Mouse (Mus musculus) adrenal gland, adult 8-10 months (tissue): ENCODE data around the gene Klf8. TPM values are rescaled to one million over a fixed set of nuclear protein-coding genes. Genes with fewer than 3 reads are reported as not detected.
"Not testable (repeated sequence)": the region's sequence is repeated elsewhere in the genome, so short reads cannot be mapped to it uniquely, and the experiment has no call there.

Experiments used
- DNase-seq: peaks from one replicate; pipeline ENCODE4 v3.0.0; 2022
- total RNA-seq, 4 experiments: library from RNA; stranded (reverse); gene quantifications; 2 replicates each; pipeline ENCODE4 v1.2.4; 2022

Klf8 gene
- total RNA-seq = 1 to 10 TPM in 1 of 4 experiments, under 1 TPM in 3; 0.56 to 1.3 (median 0.60) TPM

DNA sequence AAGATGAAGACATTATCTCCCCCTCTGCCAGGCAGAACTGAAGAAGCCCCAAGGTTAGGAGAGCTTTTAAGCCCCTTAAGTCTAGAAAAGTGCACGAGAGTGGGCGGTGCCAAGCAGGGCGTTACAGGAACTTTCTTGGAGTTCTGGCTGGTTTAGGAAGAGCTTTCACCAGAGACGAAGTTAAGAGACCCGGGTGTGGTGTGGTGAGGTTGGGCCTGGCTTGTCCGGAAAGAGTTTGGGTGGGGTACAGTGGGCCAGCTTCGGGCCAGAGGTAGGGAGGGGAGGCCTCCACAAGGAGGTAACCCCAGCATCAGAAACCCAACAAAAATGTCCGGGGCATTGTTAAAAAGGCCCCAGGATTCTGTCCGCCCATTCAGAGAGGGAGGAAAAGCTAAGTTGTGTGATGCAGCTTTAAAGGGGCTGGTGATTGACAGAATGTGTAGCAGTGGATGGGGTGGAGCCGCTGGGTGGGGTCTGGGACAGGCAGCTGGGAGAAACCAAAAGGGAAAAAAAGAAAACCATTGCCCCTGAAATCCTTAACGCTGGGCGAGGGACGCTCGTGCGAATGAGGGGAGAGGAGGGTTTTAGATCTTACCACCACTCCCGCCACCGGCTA lies at the start of gene Klf8:
Klf8 (plus strand) TSS at position 163 of the 616 bp plus-strand sequence.
- DNase-seq = no peak

- not testable (repeated sequence) for DNase-seq
Measured at GRCm38 (mm10) chrX:153199185-153199584, 38.1 kb upstream of the Klf8 start.

DNA sequence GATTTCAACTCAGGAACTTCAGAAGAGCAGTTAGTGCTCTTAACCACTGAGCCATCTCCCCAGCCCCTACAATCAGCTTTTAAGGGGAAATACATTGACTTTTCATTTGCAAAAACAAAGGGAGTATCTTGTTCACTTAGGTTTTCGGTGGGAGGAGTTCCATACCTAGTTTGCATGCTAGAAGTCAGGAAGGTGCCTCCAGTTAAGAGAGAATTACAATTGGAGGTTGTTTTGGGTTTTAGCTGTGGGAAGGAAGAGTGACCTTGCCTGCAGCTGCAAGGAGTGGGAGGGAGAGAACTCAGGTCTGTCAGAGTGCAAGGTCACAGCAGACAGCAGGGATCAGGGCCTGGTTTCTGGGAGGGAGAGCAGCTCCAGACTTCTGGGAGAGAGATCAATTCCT lies 26.2 kb upstream of the Klf8 start:
- no peak for DNase-seq

DNA sequence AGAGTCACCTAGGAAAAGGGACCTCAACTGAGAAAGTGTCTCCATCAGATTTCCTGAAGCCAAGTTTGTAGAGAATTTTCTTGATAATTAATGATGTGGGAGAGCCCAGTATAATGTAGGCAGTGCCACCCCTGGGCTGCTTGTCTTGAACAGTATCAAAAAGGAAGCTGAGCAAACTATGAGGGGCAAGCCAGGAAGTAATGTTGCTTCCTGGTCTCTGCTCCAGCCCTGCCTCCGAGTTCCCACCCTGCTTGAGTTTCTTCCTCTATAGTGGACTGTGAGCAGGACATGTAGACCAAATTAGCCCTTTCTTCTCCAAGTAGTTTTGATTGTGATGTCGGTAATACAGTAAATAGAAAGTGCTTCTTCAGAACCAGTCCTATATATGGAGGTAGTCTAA lies 6.0 kb upstream of the Klf8 start:
- DNase-seq = no peak

GRCm38 (mm10) chrX:153233255-153233654 lies 4.0 kb upstream of the Klf8 start:
- no peak for DNase-seq

DNA sequence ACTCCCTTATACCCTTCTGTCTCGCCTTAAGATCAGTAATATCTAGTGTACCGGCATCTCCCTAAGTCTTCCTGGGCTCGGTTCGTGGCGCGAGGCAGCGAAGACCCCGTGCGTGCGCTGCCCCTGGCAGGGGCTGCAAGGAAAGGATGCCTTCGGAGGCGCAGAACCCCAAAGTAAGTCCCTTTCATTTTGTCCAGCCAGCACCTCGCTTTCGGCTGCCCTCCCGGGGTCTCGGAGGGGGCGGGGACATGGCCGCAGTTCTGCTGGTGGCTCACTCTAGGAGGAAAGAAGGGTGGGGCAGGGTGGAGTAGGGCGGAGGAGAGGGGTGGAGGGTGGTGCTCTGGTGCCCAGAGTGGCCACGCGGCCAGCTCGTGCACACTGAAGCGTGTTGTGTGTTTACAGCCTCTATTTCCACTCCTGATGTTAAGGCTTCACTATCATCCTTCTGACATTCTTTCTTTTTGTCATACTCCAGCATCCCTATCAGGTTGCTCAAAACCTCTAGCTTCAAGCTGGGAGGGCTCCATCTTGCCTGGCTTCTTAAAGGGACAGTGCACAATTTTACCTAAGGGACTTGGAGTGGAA lies 746 bp downstream of the Klf8 start:
- no peak for DNase-seq

- DNase-seq = no peak
Measured at GRCm38 (mm10) chrX:153254256-153254655, 17.0 kb downstream of the Klf8 start.

- no peak for DNase-seq
Measured at GRCm38 (mm10) chrX:153255504-153255903, 18.2 kb downstream of the Klf8 start.

DNA sequence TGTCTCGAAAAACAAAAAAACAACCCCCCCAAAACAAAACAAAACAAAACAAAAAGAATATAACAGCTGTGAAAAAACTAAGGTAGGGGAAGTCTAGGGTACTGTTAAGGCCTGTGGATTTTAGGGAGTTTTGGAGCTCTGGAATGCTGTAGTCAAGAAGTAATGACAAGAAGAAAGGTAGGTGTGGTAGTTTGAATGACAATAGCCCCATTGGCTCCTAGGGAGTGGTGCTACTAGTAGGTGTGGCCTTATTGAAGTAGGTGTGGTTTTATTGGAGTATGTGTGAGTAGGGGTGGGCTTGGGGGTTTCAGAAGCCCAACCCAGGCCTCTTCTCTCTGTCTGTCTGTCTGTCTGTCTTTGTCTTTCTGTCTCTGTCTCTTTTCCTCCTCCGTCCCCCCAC lies 44.9 kb downstream of the Klf8 start:
- DNase-seq = no peak

GRCm38 (mm10) chrX:153311356-153311755 lies 74.1 kb downstream of the Klf8 start:
- DNase-seq = no peak

DNA sequence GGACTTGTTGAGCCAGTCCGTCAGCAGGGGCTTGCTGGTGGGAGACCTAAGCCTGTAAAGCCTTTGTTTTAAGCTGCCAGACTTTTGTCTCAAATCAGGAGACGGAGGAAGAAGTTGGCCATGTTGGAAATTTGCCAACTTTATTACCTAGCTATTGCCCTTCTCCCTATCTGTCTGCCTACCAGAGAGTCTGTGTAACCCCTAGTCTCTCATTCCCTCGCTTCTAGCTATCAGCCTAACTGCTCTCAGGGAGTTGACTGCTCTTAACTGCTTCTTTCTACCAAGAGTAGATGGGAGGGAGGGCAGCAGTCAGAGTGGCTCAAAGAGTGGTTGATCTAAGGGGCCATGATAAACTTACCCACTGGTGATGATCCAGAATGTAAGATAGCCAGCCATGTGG lies 85.8 kb downstream of the Klf8 start:
- DNase-seq = no peak

- DNase-seq = not testable (repeated sequence)
Measured at GRCm38 (mm10) chrX:153334140-153334539, 96.9 kb downstream of the Klf8 start.

GRCm38 (mm10) chrX:153359331-153360215 lies 122.3 kb downstream of the Klf8 start:
- no peak for DNase-seq

DNA sequence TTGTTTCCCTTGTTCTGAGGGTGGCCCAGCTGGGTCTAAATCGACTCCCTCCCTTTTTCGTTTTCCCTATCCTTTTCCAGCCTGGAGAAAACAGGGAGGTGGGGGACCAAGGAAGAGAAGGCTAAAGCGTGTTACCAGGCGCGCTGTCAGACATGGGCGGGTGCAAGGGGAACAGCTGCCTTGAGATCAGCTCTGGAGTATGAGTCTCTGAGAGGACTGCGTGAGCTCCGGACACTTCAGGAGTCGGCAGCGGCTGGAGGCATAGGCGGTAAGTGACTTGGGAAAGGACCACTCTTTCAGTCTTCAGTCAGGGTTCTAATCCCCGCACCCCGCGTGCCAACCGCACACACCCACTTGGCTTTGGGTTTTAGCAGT lies 122.9 kb downstream of the Klf8 start:
- no peak for DNase-seq

GRCm38 (mm10) chrX:153360666-153361269 lies 123.5 kb downstream of the Klf8 start:
- no peak for DNase-seq

- DNase-seq = no peak
Measured at GRCm38 (mm10) chrX:153366754-153367153, 129.5 kb downstream of the Klf8 start.

GRCm38 (mm10) chrX:153369780-153370179 lies 132.5 kb downstream of the Klf8 start:
- no peak for DNase-seq

DNA sequence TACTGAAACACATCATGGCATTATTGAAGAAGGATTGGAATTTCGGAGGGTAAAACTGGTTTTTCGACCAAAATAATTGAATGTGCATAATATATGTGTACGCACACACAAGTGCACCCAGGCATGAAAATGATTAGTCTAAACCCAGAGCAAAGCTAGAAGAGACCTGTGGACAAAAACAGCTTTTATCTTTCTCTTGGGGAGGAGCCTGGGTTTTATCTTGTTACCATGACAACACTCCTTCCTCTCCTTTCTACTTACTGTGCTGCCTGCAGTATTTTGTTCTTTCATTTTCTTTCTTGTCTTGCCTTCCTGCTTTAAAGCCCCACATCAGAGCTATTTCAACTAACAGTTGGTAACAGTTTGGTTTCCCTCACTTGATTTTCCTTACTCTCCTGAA lies 137.8 kb downstream of the Klf8 start:
- no peak for DNase-seq

DNA sequence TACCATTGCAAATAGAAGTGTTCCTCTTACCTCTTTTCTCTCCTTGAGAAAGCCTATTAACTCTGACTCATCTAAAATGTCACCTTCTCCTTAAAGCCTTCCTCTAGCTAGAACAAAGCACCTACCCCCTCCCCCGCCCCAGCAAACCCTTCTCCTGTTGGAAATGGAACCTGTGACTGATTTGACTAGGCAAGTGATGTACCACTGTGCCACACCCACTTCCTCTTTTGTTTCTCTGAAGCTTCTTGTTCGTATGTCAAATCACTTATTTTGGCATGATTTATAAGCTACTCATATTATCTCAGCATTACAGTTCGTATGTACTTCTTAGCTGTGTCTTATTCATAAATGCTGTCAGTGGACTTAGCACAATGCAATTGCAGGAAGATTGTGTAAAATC lies 144.5 kb downstream of the Klf8 start:
- no peak for DNase-seq

- DNase-seq = no peak
Measured at GRCm38 (mm10) chrX:153389291-153389690, 152.0 kb downstream of the Klf8 start.

DNA sequence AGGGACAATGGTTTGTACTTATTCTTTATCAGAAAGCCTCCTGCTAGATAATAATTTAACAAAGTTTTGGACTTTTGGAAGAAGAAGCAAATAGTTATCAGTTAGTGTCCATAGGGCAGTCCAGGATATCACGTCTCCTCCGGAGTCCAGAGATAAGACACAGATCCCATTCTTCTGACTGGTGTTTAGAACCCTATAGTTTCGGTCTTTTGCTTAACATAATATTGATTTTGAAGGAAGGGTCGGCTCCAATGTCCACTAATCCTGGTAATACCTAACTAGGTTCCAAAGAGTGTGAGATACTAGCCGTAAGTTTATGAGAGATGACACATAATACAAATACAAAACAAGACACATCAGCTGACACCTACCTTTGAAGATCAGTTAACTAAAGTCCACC lies 179.8 kb downstream of the Klf8 start:
- no peak for DNase-seq

GRCm38 (mm10) chrX:153433659-153434293 lies 196.5 kb downstream of the Klf8 start:
- no peak for DNase-seq

DNA sequence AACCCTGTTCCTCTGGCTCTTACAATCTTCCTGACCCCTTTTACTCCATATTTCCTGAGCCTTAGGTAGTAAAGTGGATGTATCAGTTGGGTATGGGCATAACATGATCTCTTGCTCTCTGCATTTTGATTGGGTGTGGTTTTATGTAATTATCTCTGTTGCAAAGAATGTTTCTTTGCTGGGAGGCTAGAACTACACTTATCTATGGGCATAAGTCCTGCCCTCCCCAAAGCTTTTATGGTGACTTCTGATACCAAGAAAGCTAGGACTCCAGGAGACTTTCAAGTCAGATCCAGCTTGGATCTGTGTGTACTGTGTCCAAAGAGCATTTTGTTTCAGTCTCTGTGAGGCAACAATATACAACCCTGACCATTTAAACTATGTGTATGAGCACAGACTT lies 202.3 kb downstream of the Klf8 start:
- no peak for DNase-seq
